In the genomic region with DNA sequence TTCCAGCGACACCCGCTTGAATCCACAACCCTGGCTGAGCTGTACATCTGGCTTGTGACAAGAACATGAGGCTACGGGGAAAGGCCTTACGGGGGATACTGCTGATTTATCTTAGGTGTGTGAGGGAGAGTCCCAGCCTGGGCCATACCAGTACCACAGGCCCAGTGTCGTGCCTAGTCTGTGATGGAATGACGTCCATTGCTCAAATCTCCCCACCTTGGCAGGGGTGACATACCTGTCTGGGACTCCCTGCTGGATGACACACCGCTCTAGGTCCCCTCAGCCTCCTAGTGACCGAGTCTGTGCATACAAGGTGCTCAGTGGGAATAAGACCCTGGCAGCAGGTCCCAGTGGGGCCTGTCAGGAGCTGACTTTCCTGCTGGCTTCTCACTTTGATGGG, we compare ENCODE assay signal across 33 mouse cellular contexts. TPM values are rescaled to one million over a fixed set of nuclear protein-coding genes. Genes with fewer than 3 reads are reported as not detected.
A peak's percentile ranks its signal among the peaks of the same experiment; 100 is the strongest.
DNase-seq lines count a peak whose midpoint lies in the region; ATAC-seq and TF ChIP-seq lines count a peak whose summit lies in the region.
"Had no signal": no experiment of that assay in that cellular context is flagged by ENCODE, and none has a peak within 500 bp of the region (broad histone marks: within the 10 kb centered on the region; RNA-seq: fewer than 3 reads in every experiment).

No protein-coding gene starts in this region.

- no peak for TF ChIP-seq POLR2A in bone marrow macrophage, adult 2 months (IDR thresholded peaks at IDR 0.05; ENCODE audit: borderline replicate concordance, low read depth, low read length)

- H3K27ac ChIP-seq in bone marrow macrophage, adult 2 months (ENCODE audit: insufficient read depth, low read depth, low read length), result peak overlapping the region; percentile 2; the same call in 1 of the 2 replicates
- H3K27ac ChIP-seq: embryonic facial prominence, embryonic 12.5 days; embryonic facial prominence, embryonic 15.5 days; heart, embryonic 10.5 days; heart, embryonic 13.5 days; hindbrain, embryonic 12.5 days; hindbrain, embryonic 15.5 days; intestine, embryonic 15.5 days had no signal

- TF ChIP-seq CTCF in bone marrow macrophage, adult 2 months (IDR thresholded peaks at IDR 0.05; ENCODE audit: low read depth, low read length), result no peak

- peak overlapping the region; percentile 23 for H3K4me3 ChIP-seq in megakaryocyte, embryonic 14.5 days (replicated peaks)
- no peak overlapping the region for H3K4me3 ChIP-seq in bone marrow macrophage, adult 2 months (ENCODE audit: insufficient read depth, low read length)
- H3K4me3 ChIP-seq: embryonic facial prominence, embryonic 12.5 days; embryonic facial prominence, embryonic 15.5 days; heart, embryonic 10.5 days; heart, embryonic 13.5 days; hindbrain, embryonic 12.5 days; hindbrain, embryonic 15.5 days; intestine, embryonic 15.5 days had no signal

- H3K4me1 ChIP-seq in megakaryocyte, embryonic 14.5 days, result peaks cover 55% of the 10 kb centered on the region
- peaks cover 42% of the 10 kb centered on the region for H3K4me1 ChIP-seq in bone marrow macrophage, adult 2 months (ENCODE audit: control insufficient read depth, insufficient read depth, low read length)
- H3K4me1 ChIP-seq: hindbrain, embryonic 12.5 days had no signal

- no peaks in the 10 kb centered on the region for H3K9me3 ChIP-seq in megakaryocyte, embryonic 14.5 days
- H3K9me3 ChIP-seq: embryonic facial prominence, embryonic 12.5 days; embryonic facial prominence, embryonic 15.5 days; heart, embryonic 10.5 days; heart, embryonic 13.5 days; hindbrain, embryonic 12.5 days; hindbrain, embryonic 15.5 days; intestine, embryonic 15.5 days had no signal

- DNase-seq in heart, adult 11 months, result peak; percentile 92
- DNase-seq in heart, adult 9 months (ENCODE audit: low spot score in 2 of 2), result no peak
- no peak for DNase-seq in T-cell, adult 2 months (ENCODE audit: low spot score)
- DNase-seq: adrenal gland, postnatal 36 days; cerebellum, adult 18-20 months; cerebellum, adult 9-10 months; cerebellum, postnatal 14 days; forebrain, postnatal 0 days; gastrocnemius, postnatal 10 days; kidney, adult 2 months had no signal

- ATAC-seq in megakaryocyte, adult 5-6 weeks (ENCODE audit: poor library complexity, severe bottlenecking), result no peak
- no peak for ATAC-seq in cerebellum, adult (ENCODE audit: insufficient number of reproducible peaks, low FRiP score, low TSS enrichment)
- ATAC-seq: forebrain, embryonic 14.5 days; forebrain, postnatal 0 days; intestine, embryonic 15.5 days had no signal

- peaks cover 17% of the 10 kb centered on the region for H3K27me3 ChIP-seq in megakaryocyte, embryonic 14.5 days (replicated peaks)
- H3K27me3 ChIP-seq: embryonic facial prominence, embryonic 15.5 days; hindbrain, embryonic 15.5 days; intestine, embryonic 15.5 days had no signal

- peaks cover 37% of the 10 kb centered on the region for H3K36me3 ChIP-seq in megakaryocyte, embryonic 14.5 days (replicated peaks; ENCODE audit: low read length)
- H3K36me3 ChIP-seq: embryonic facial prominence, embryonic 12.5 days; embryonic facial prominence, embryonic 15.5 days; heart, embryonic 10.5 days; heart, embryonic 13.5 days; hindbrain, embryonic 12.5 days; hindbrain, embryonic 15.5 days; intestine, embryonic 15.5 days had no signal

RNA-seq across cellular contexts. Expression of a gene that starts 7.8 kb away (rescaled TPM):
- 25.5 and 36.6 TPM in 2 replicates for polyA plus RNA-seq in megakaryocyte, embryonic 14.5 days (2012; ENCODE audit: insufficient read depth, low replicate concordance)
- total RNA-seq in megakaryocyte, adult 5-6 weeks (2015), result 387 and 407 TPM in 2 replicates
- 126 and 152 TPM in 2 replicates for total RNA-seq in megakaryocyte, adult 5-6 weeks (2017)
- polyA plus RNA-seq in bone marrow macrophage, adult 2 months (2012; ENCODE audit: insufficient read depth, insufficient read length, missing spikeins), result 216 and 241 TPM in 2 replicates

RNA-seq across cellular contexts. Expression of a gene that starts 29.6 kb away (rescaled TPM):
- not detected in 2 replicates for polyA plus RNA-seq in megakaryocyte, embryonic 14.5 days (2012; ENCODE audit: insufficient read depth, low replicate concordance)
- not detected in 2 replicates for total RNA-seq in megakaryocyte, adult 5-6 weeks (2015)
- total RNA-seq in megakaryocyte, adult 5-6 weeks (2017), result not detected in 2 replicates
- polyA plus RNA-seq in bone marrow macrophage, adult 2 months (2012; ENCODE audit: insufficient read depth, insufficient read length, missing spikeins), result not detected in 2 replicates
- total RNA-seq: adrenal gland, postnatal 36 days; ES-E14; gastrocnemius, postnatal 10 days; granulocyte monocyte progenitor cell, adult 5-6 weeks; heart, postnatal 25 days; hematopoietic stem cell, adult 5-6 weeks had no signal
- polyA plus RNA-seq: CD4-positive, CD25-positive, alpha-beta regulatory T cell, adult 4 months; heart, embryonic 13.5 days had no signal

RNA-seq across cellular contexts. Expression of a gene that starts 39.5 kb away (rescaled TPM):
- not detected in 2 replicates for polyA plus RNA-seq in megakaryocyte, embryonic 14.5 days (2012; ENCODE audit: insufficient read depth, low replicate concordance)
- total RNA-seq in megakaryocyte, adult 5-6 weeks (2015), result not detected in 2 replicates
- not detected in 2 replicates for total RNA-seq in megakaryocyte, adult 5-6 weeks (2017)
- polyA plus RNA-seq in bone marrow macrophage, adult 2 months (2012; ENCODE audit: insufficient read depth, insufficient read length, missing spikeins), result not detected in 2 replicates
- total RNA-seq: adrenal gland, adult 18-20 months; adrenal gland, postnatal 10 days; adrenal gland, postnatal 36 days; ES-E14; gastrocnemius, postnatal 10 days; heart, postnatal 25 days; hematopoietic stem cell, adult 5-6 weeks had no signal
- polyA plus RNA-seq: C2C12; CD4-positive, CD25-positive, alpha-beta regulatory T cell, adult 4 months; embryonic facial prominence, embryonic 12.5 days; embryonic facial prominence, embryonic 15.5 days; forebrain, embryonic 11.5 days; forebrain, embryonic 14.5 days; heart, embryonic 10.5 days; heart, embryonic 13.5 days; heart, embryonic 16.5 days; hindbrain, embryonic 12.5 days; intestine, embryonic 15.5 days; kidney, adult 2 months; kidney, embryonic 14.5 days had no signal

RNA-seq across cellular contexts. Expression of a gene that starts 46.5 kb away (rescaled TPM):
- polyA plus RNA-seq in megakaryocyte, embryonic 14.5 days (2012; ENCODE audit: insufficient read depth, low replicate concordance), result 73.5 and 168 TPM in 2 replicates
- 0.25 and 1.8 TPM in 2 replicates for total RNA-seq in megakaryocyte, adult 5-6 weeks (2015)
- total RNA-seq in megakaryocyte, adult 5-6 weeks (2017), result 1.0 and 2.1 TPM in 2 replicates
- polyA plus RNA-seq in bone marrow macrophage, adult 2 months (2012; ENCODE audit: insufficient read depth, insufficient read length, missing spikeins), result 3.1 and 3.6 TPM in 2 replicates
